Mouse (Mus musculus) neural tube, embryonic 11.5 days (tissue): ENCODE measurements around the gene Trim34a. TPM values are rescaled to one million over a fixed set of nuclear protein-coding genes. Genes with fewer than 3 reads are reported as not detected.

Experiments used
- polyA plus RNA-seq: library from polyadenylated mRNA; unstranded; fragments of >200 nt; fragmentation: Nextera tagmentation; extraction: Ambion mirVana; gene quantifications from 2 replicates; pipeline ENCODE4 v1.2.1, GENCODE M21; 2014

Trim34a gene
- polyA plus RNA-seq, 1 experiment from 2014 or later = 0.84 TPM

Other genes with a start within 250 kb of the Trim34a start
- gene Olfr638, start 245.7 kb upstream of the Trim34a start, polyA plus RNA-seq = not detected in 2 replicates
- not detected in 2 replicates for gene Olfr639, start 227.2 kb upstream of the Trim34a start, polyA plus RNA-seq
- not detected in 2 replicates for gene Olfr640, start 218.9 kb upstream of the Trim34a start, polyA plus RNA-seq
- gene Olfr641, start 209.0 kb upstream of the Trim34a start, polyA plus RNA-seq = not detected in 2 replicates
- not detected in 2 replicates for gene Olfr642, start 191.8 kb upstream of the Trim34a start, polyA plus RNA-seq
- not detected in 2 replicates for gene 4930516K23Rik, start 183.0 kb upstream of the Trim34a start, polyA plus RNA-seq
- not detected in 2 replicates for gene Olfr644, start 172.6 kb upstream of the Trim34a start, polyA plus RNA-seq
- gene Olfr645, start 159.0 kb upstream of the Trim34a start, polyA plus RNA-seq = not detected in 2 replicates
- not detected in 2 replicates for gene Olfr646, start 139.6 kb upstream of the Trim34a start, polyA plus RNA-seq
- not detected in 2 replicates for gene Ubqln5, start 114.6 kb upstream of the Trim34a start, polyA plus RNA-seq
- gene Olfr643, start 107.1 kb upstream of the Trim34a start, polyA plus RNA-seq = not detected in 2 replicates
- not detected in 2 replicates for gene Ubqln3, start 101.2 kb upstream of the Trim34a start, polyA plus RNA-seq
- gene Ubqlnl, start 93.9 kb upstream of the Trim34a start, polyA plus RNA-seq = not detected in 2 replicates
- 0.11 TPM in 1 of 2 replicates, not detected in the other for gene Olfm5, start 79.6 kb upstream of the Trim34a start, polyA plus RNA-seq
- gene Olfr648, start 61.1 kb upstream of the Trim34a start, polyA plus RNA-seq = 0.16 and 0.17 TPM in 2 replicates
- not detected in 2 replicates for gene Olfr649, start 48.5 kb upstream of the Trim34a start, polyA plus RNA-seq
- 2.5 and 3.1 TPM in 2 replicates for gene Trim6, start 25.7 kb upstream of the Trim34a start, polyA plus RNA-seq
- gene Trim5, start 43.6 kb downstream of the Trim34a start, polyA plus RNA-seq = 0.07 TPM in 2 replicates
- gene Trim12a, start 71.0 kb downstream of the Trim34a start, polyA plus RNA-seq = 2.2 TPM in 2 replicates
- not detected in 2 replicates for gene Trim34b, start 85.0 kb downstream of the Trim34a start, polyA plus RNA-seq
- gene Trim12c, start 108.9 kb downstream of the Trim34a start, polyA plus RNA-seq = 0.45 and 0.62 TPM in 2 replicates
- gene Trim30b, start 125.4 kb downstream of the Trim34a start, polyA plus RNA-seq = not detected in 2 replicates
- gene Trim30c, start 156.4 kb downstream of the Trim34a start, polyA plus RNA-seq = not detected in 2 replicates
- gene Trim30a, start 220.7 kb downstream of the Trim34a start, polyA plus RNA-seq = 0.95 and 1.1 TPM in 2 replicates